ENCODE assay signal across 17 mouse cellular contexts in the genomic region with DNA sequence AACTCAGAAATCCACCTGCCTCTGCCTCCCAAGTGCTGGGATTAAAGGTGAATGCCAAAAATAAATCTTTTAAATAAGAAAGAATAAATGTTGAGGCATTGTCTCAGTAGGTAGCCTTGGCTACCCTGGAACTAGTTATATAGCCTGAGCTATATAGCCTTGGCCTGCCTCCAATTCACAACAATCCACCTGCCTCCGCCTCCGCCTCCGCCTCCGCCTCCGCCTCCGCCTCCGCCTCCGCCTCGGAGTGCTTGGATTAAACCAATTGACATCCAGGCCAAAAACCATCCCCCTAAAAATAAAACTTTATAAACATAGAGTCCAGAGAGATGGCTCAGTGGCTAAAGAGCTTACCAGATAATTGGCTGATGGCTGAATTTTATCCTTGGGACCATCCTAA. TPM values are rescaled to one million over a fixed set of nuclear protein-coding genes. Genes with fewer than 3 reads are reported as not detected.
DNase-seq lines count a peak whose midpoint lies in the region; ATAC-seq and TF ChIP-seq lines count a peak whose summit lies in the region.
"Had no signal": no experiment of that assay in that cellular context is flagged by ENCODE, and none has a peak within 500 bp of the region (broad histone marks: within the 10 kb centered on the region; RNA-seq: fewer than 3 reads in every experiment).

No protein-coding gene starts in this region.

- peaks cover 9% of the 10 kb centered on the region for H3K4me1 ChIP-seq in kidney, embryonic 14.5 days (ENCODE audit: control insufficient read depth, insufficient read depth, low read length)
- H3K4me1 ChIP-seq in thymus, adult 2 months (replicated peaks; ENCODE audit: control insufficient read depth, insufficient read depth, low read length) = peaks cover 12% of the 10 kb centered on the region

- no peak for TF ChIP-seq POLR2A in thymus, adult 2 months (IDR thresholded peaks at IDR 0.05; ENCODE audit: control insufficient read depth, extremely low read depth, insufficient read depth, low read length, poor library complexity)

- H3K27ac ChIP-seq in kidney, embryonic 14.5 days (ENCODE audit: low read depth, low read length) = no peak overlapping the region
- no peak overlapping the region for H3K27ac ChIP-seq in thymus, adult 2 months (ENCODE audit: control insufficient read depth, insufficient read depth, low read length)
- H3K27ac ChIP-seq: embryonic facial prominence, embryonic 12.5 days; forebrain, embryonic 15.5 days; hindbrain, embryonic 13.5 days; intestine, embryonic 15.5 days had no signal

- 96% methylated on average over 9 of the region's 9 CpGs for WGBS in kidney, embryonic 14.5 days
- 100% methylated on average over 9 of the region's 9 CpGs for WGBS in thymus, adult 2 months

- H3K36me3 ChIP-seq in kidney, embryonic 14.5 days (ENCODE audit: control insufficient read depth, insufficient read depth, low read length) = no peaks in the 10 kb centered on the region; the same call in 1 of the 2 replicates
- no peaks in the 10 kb centered on the region for H3K36me3 ChIP-seq in thymus, adult 2 months (ENCODE audit: control insufficient read depth, insufficient read depth, low read length)
- H3K36me3 ChIP-seq: embryonic facial prominence, embryonic 12.5 days; forebrain, embryonic 15.5 days; hindbrain, embryonic 13.5 days; intestine, embryonic 15.5 days had no signal

- ATAC-seq in cerebellum, adult (ENCODE audit: insufficient number of reproducible peaks, low FRiP score, low TSS enrichment) = no peak
- ATAC-seq in kidney, embryonic 14.5 days (ENCODE audit: low FRiP score, low TSS enrichment) = no peak
- ATAC-seq: forebrain, embryonic 15.5 days; intestine, embryonic 15.5 days; midbrain, embryonic 16.5 days had no signal

- DNase-seq in cerebellum, adult 11-12 months = peak; percentile 21
- DNase-seq in kidney, postnatal 10 days = peak; percentile 33
- peak; percentile 53 for DNase-seq in thymus, postnatal 4 days
- DNase-seq in thymus, adult 2 months = no peak
- DNase-seq in kidney, postnatal 4 days = peak; percentile 32 to 52
- no peak for DNase-seq in ovary, postnatal 14 days (ENCODE audit: low spot score)
- DNase-seq: adrenal gland, postnatal 10 days; heart, adult 2 months; right cerebral cortex, adult 18-20 months had no signal

- H3K4me2 ChIP-seq in kidney, embryonic 14.5 days (replicated peaks; ENCODE audit: low read depth, low read length) = no peak overlapping the region
- H3K4me2 ChIP-seq: embryonic facial prominence, embryonic 12.5 days; forebrain, embryonic 15.5 days; hindbrain, embryonic 13.5 days; intestine, embryonic 15.5 days had no signal

- H3K4me3 ChIP-seq in kidney, embryonic 14.5 days (ENCODE audit: low read length) = no peak overlapping the region
- no peak overlapping the region for H3K4me3 ChIP-seq in thymus, adult 2 months (ENCODE audit: control insufficient read depth, insufficient read depth, low read length)
- H3K4me3 ChIP-seq: embryonic facial prominence, embryonic 12.5 days; forebrain, embryonic 15.5 days; heart, adult 2 months; hindbrain, embryonic 13.5 days; intestine, embryonic 15.5 days; liver, embryonic 15.5 days had no signal

- no peak overlapping the region for H3K9ac ChIP-seq in kidney, embryonic 14.5 days (ENCODE audit: low read depth, low read length)
- H3K9ac ChIP-seq: embryonic facial prominence, embryonic 12.5 days; forebrain, embryonic 15.5 days; hindbrain, embryonic 13.5 days; intestine, embryonic 15.5 days; liver, embryonic 15.5 days had no signal

- TF ChIP-seq CTCF in thymus, adult 2 months (IDR thresholded peaks at IDR 0.05; ENCODE audit: borderline replicate concordance, control insufficient read depth, extremely low read depth, insufficient read depth, low read length, poor library complexity) = no peak

- H3K27me3 ChIP-seq in kidney, embryonic 14.5 days (ENCODE audit: control insufficient read depth, insufficient read depth, low read length) = no peaks in the 10 kb centered on the region
- no peaks in the 10 kb centered on the region for H3K27me3 ChIP-seq in thymus, adult 2 months (ENCODE audit: control insufficient read depth, insufficient read depth, low read length)
- H3K27me3 ChIP-seq: embryonic facial prominence, embryonic 12.5 days; forebrain, embryonic 15.5 days; hindbrain, embryonic 13.5 days; intestine, embryonic 15.5 days; liver, embryonic 15.5 days had no signal

- no peaks in the 10 kb centered on the region for H3K9me3 ChIP-seq in kidney, embryonic 14.5 days (ENCODE audit: control insufficient read depth, low read length)
- H3K9me3 ChIP-seq: embryonic facial prominence, embryonic 12.5 days; forebrain, embryonic 15.5 days; hindbrain, embryonic 13.5 days; intestine, embryonic 15.5 days; liver, embryonic 15.5 days had no signal

RNA-seq across cellular contexts. Expression of gene Eloa, which starts 1.4 kb away (rescaled TPM):
- 31.5 and 43.7 TPM in 2 replicates for polyA plus RNA-seq in kidney, embryonic 14.5 days (2014; fragmentation: Nextera tagmentation; extraction: Ambion mirVana)
- polyA plus RNA-seq in thymus, adult 2 months (2012; rRNA removed) = 18.6 and 20.4 TPM in 2 replicates

RNA-seq across cellular contexts. Expression of gene Rpl11, which starts 30.3 kb away (rescaled TPM):
- 527 and 692 TPM in 2 replicates for polyA plus RNA-seq in kidney, embryonic 14.5 days (2014; fragmentation: Nextera tagmentation; extraction: Ambion mirVana)
- 418 and 466 TPM in 2 replicates for polyA plus RNA-seq in thymus, adult 2 months (2012; rRNA removed)

RNA-seq across cellular contexts. Expression of gene Pithd1, which starts 35.9 kb away (rescaled TPM):
- polyA plus RNA-seq in kidney, embryonic 14.5 days (2014; fragmentation: Nextera tagmentation; extraction: Ambion mirVana) = 49.0 and 62.1 TPM in 2 replicates
- 140 and 171 TPM in 2 replicates for polyA plus RNA-seq in thymus, adult 2 months (2012; rRNA removed)

RNA-seq across cellular contexts. Expression of gene Lypla2, which starts 50.5 kb away (rescaled TPM):
- 133 and 140 TPM in 2 replicates for polyA plus RNA-seq in kidney, embryonic 14.5 days (2014; fragmentation: Nextera tagmentation; extraction: Ambion mirVana)
- polyA plus RNA-seq in thymus, adult 2 months (2012; rRNA removed) = 214 and 224 TPM in 2 replicates

RNA-seq across cellular contexts. Expression of gene Gale, which starts 59.4 kb away (rescaled TPM):
- polyA plus RNA-seq in kidney, embryonic 14.5 days (2014; fragmentation: Nextera tagmentation; extraction: Ambion mirVana) = 29.0 and 31.3 TPM in 2 replicates
- 37.0 and 38.4 TPM in 2 replicates for polyA plus RNA-seq in thymus, adult 2 months (2012; rRNA removed)

Comparison
In these comparisons a context has a peak if more than half of its experiments do, and no peak if none do; other contexts are left out.
1. DNase-seq: peak in cerebellum, adult 11-12 months (single experiment), kidney, postnatal 10 days (single experiment), thymus, postnatal 4 days (single experiment) and kidney, postnatal 4 days (2 of 2); none in thymus, adult 2 months (single experiment) and ovary, postnatal 14 days (single experiment).